Mouse (Mus musculus) E14TG2a.4 (cell line): ENCODE measurements around the gene Gm21312.

Source experiments
- H3K27me3 ChIP-seq: 2 replicates; pipeline ENCODE4 v1.6.1; 2014; ENCODE audit warnings: low read length, control low read depth; ENCODE audit not compliant: insufficient read depth
- H3K36me3 ChIP-seq: 2 replicates; pipeline ENCODE4 v1.6.1; 2014; ENCODE audit warnings: low read length, control low read depth; ENCODE audit not compliant: insufficient read depth
- H3K4me1 ChIP-seq: replicated peaks from 2 replicates; pipeline ENCODE4 v1.6.1; 2014; ENCODE audit warnings: low read depth, low read length, control low read depth
- H3K4me3 ChIP-seq: replicated peaks from 2 replicates; pipeline ENCODE4 v1.5.1; 2014; ENCODE audit warnings: mild to moderate bottlenecking, low read length
- H3K9me3 ChIP-seq: 2 replicates; pipeline ENCODE4 v1.6.1; 2014; ENCODE audit warnings: low read length, control low read depth
- CTCF ChIP-seq: conservative IDR thresholded peaks from 2 replicates; pipeline ENCODE4 v1.5.1; 2014; ENCODE audit warnings: low read length
- POU5F1 ChIP-seq: IDR thresholded peaks from 2 replicates; pipeline ENCODE4 v1.6.1; 2014; ENCODE audit warnings: low read length, borderline replicate concordance

Gm21312 gene

GRCm38 (mm10) chr10:104220303-104221021 is 43.6 kb downstream of the Gm21312 start:
- H3K4me3 ChIP-seq: no peak overlapping the region
- no peaks in the 10 kb centered on the region for H3K9me3 ChIP-seq
- TF ChIP-seq POU5F1 (no peak), CTCF (no peak)
- H3K4me1 ChIP-seq: no peaks in the 10 kb centered on the region
- H3K27me3 ChIP-seq: no peaks in the 10 kb centered on the region
- H3K36me3 ChIP-seq: no peaks in the 10 kb centered on the region
